Mouse (Mus musculus): ENCODE measurements around the gene Baiap2l1. TPM values are rescaled to one million over a fixed set of nuclear protein-coding genes. Genes with fewer than 3 reads are reported as not detected.

The Baiap2l1 gene
- total RNA-seq, 2 experiments from 2014 or later: 0.13 to 0.53 TPM

- no peak overlapping the region for H3K27ac ChIP-seq
- TF ChIP-seq CTCF (IDR thresholded peaks at IDR 0.05): no peak
- intact Hi-C loops (cut with DNase I): no loop called here
These were observed 62.6 kb downstream of the Baiap2l1 start for GRCm38 (mm10) chr5:144295357-144295756.

GRCm38 (mm10) chr5:144294908-144295307 lies 63.0 kb downstream of the Baiap2l1 start:
- Histone ChIP-seq H3K27ac (no peak overlapping the region), H3K4me3 (no peak overlapping the region)
- TF ChIP-seq CTCF (IDR thresholded peaks at IDR 0.05): no peak
- DNase-seq: no peak
- intact Hi-C loops (cut with DNase I): no loop called here

More at GRCm38 (mm10) chr5:144295357-144295756, 62.6 kb downstream of the Baiap2l1 start:
- no peak for DNase-seq
- no peak overlapping the region for H3K4me3 ChIP-seq

GRCm38 (mm10) chr5:144289769-144290440 lies 68.0 kb downstream of the Baiap2l1 start:
- TF ChIP-seq CTCF (IDR thresholded peaks at IDR 0.05): no peak
- no peak for DNase-seq
- intact Hi-C loops (cut with DNase I): no loop called here
- Histone ChIP-seq H3K27ac (no peak overlapping the region), H3K4me3 (no peak overlapping the region)

GRCm38 (mm10) chr5:144288391-144288790 lies 69.5 kb downstream of the Baiap2l1 start:
- intact Hi-C loops (cut with DNase I): no loop called here
- TF ChIP-seq CTCF (IDR thresholded peaks at IDR 0.05): no peak
- Histone ChIP-seq H3K4me3 (no peak overlapping the region), H3K27ac (peak overlapping the region; percentile 31; the same call in 1 of the 2 replicates)
- no peak for DNase-seq

GRCm38 (mm10) chr5:144287267-144287820 lies 70.6 kb downstream of the Baiap2l1 start:
- TF ChIP-seq CTCF (IDR thresholded peaks at IDR 0.05): no peak
- DNase-seq: peak; percentile 30
- no peak overlapping the region for H3K27ac ChIP-seq
- intact Hi-C loops (cut with DNase I): no loop called here
- no peak overlapping the region for H3K4me3 ChIP-seq

GRCm38 (mm10) chr5:144286591-144287266 lies 71.2 kb downstream of the Baiap2l1 start:
- DNase-seq: no peak
- intact Hi-C loops (cut with DNase I): no loop called here
- Histone ChIP-seq H3K4me3 (no peak overlapping the region), H3K27ac (no peak overlapping the region)
- TF ChIP-seq CTCF (IDR thresholded peaks at IDR 0.05): no peak

GRCm38 (mm10) chr5:144284599-144284998 lies 73.3 kb downstream of the Baiap2l1 start:
- intact Hi-C loops (cut with DNase I): no loop called here
- Histone ChIP-seq H3K4me3 (no peak overlapping the region), H3K27ac (no peak overlapping the region)
- no peak for DNase-seq
- no peak for TF ChIP-seq CTCF (IDR thresholded peaks at IDR 0.05)

- Histone ChIP-seq H3K4me3 (no peak overlapping the region), H3K27ac (no peak overlapping the region)
- TF ChIP-seq CTCF (IDR thresholded peaks at IDR 0.05): no peak
- peak; percentile 59 for DNase-seq
- intact Hi-C loops (cut with DNase I): no loop called here
These were observed 74.3 kb downstream of the Baiap2l1 start for GRCm38 (mm10) chr5:144283551-144284031.

- Histone ChIP-seq H3K27ac (no peak overlapping the region), H3K4me3 (no peak overlapping the region)
- no peak for DNase-seq
- intact Hi-C loops (cut with DNase I): no loop called here
- TF ChIP-seq CTCF (IDR thresholded peaks at IDR 0.05): no peak
These were observed 75.2 kb downstream of the Baiap2l1 start for GRCm38 (mm10) chr5:144282470-144283260.

GRCm38 (mm10) chr5:144279926-144280325 lies 78.0 kb downstream of the Baiap2l1 start:
- H3K4me3 ChIP-seq: no peak overlapping the region
- DNase-seq: no peak
- intact Hi-C loops (cut with DNase I): no loop called here
- H3K27ac ChIP-seq: no peak overlapping the region
- TF ChIP-seq CTCF (IDR thresholded peaks at IDR 0.05): no peak

- intact Hi-C loops (cut with DNase I): no loop called here
- no peak overlapping the region for H3K27ac ChIP-seq
- no peak for DNase-seq
- TF ChIP-seq CTCF (IDR thresholded peaks at IDR 0.05): no peak
- H3K4me3 ChIP-seq: no peak overlapping the region
These were observed 78.8 kb downstream of the Baiap2l1 start for GRCm38 (mm10) chr5:144279081-144279541.

- intact Hi-C loops (cut with DNase I): no loop called here
These were observed 79.4 kb downstream of the Baiap2l1 start for GRCm38 (mm10) chr5:144278374-144278960.

More at GRCm38 (mm10) chr5:144278374-144278960, 79.4 kb downstream of the Baiap2l1 start:
- Histone ChIP-seq H3K4me3 (no peak overlapping the region), H3K27ac (no peak overlapping the region)
- no peak for TF ChIP-seq CTCF (IDR thresholded peaks at IDR 0.05)
- DNase-seq: no peak
